Mouse (Mus musculus) bone marrow macrophage, adult 2 months (primary cell): ENCODE data around the gene Ctss.

ENCODE experiments used
- CTCF ChIP-seq: IDR thresholded peaks from 2 replicates; pipeline ENCODE4 v1.5.1; 2012; ENCODE audit warnings: low read depth, mild to moderate bottlenecking, low read length, moderate library complexity
- POLR2A ChIP-seq: IDR thresholded peaks from 2 replicates; pipeline ENCODE4 v1.6.1; 2012; ENCODE audit warnings: mild to moderate bottlenecking, low read depth, low read length, borderline replicate concordance

DNA sequence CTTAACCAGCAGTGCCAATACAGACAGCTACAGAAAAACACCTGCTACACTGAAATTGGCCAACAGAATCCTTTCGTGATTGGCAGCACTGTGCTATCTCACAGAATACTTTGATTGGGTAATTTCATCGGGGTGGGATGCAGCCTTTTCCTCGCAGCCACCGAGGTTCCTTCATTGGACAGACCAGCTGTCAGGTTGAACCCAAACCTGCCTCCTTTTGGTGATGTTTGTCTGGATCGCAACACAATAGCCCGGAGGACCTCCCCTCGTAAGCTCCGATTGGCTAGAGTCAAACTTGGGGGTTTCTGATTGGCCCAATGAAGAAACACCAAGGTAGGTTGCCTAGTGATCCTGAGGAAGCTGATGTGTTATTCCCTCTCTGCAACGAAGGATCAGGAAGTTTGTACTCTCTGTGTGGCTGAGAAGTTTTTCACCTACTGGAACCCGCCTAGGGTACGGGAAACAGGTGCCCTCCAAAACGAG, 62.1 kb downstream of the Ctss start, which contains the start of gene Golph3l:
- no peak for TF ChIP-seq CTCF
- no peak for TF ChIP-seq POLR2A
